14 mouse cellular contexts compared by ENCODE assay signal in the genomic region with DNA sequence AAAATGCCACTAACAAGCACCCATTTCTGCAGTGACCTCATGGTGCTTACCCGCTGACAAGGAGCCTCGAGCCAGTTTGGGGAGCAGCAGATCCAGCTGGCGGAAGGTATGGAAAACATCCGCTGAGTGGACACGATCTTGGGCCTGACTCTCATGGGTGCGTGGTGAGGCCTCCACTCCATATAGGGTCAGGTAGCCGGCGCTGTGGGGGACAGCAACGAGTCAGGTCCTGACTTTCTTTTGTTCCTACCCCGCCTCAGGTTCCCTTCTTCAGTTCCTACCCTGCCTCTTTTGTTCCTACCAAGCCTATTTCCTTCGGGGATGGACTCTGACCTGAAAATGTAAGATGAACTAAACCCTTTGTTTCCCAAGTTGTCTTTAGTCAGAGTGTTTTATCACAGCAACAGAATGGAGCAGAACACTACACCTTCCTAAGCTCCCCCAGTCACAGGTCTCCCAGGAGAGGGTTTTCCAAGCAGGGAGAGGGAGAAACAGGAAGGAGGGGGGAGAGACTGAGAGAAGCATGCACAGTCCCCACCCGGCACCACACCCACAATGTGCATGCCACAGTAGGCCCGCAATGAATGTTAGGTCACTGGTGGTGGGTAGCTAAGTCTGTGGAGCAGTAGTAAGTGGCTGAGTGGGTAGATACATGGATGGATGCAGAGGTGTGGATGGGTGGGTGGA. TPM values are rescaled to one million over a fixed set of nuclear protein-coding genes. Genes with fewer than 3 reads are reported as not detected.
DNase-seq lines count a peak whose midpoint lies in the region; ATAC-seq and TF ChIP-seq lines count a peak whose summit lies in the region.
"Had no signal": no experiment of that assay in that cellular context is flagged by ENCODE, and none has a peak within 500 bp of the region (broad histone marks: within the 10 kb centered on the region; RNA-seq: fewer than 3 reads in every experiment).

No protein-coding gene starts in this region.

- H3K9me3 ChIP-seq in limb, embryonic 13.5 days, result no peaks in the 10 kb centered on the region
- H3K9me3 ChIP-seq in limb, embryonic 10.5 days (replicated peaks), result no peaks in the 10 kb centered on the region
- H3K9me3 ChIP-seq in E14TG2a.4 (ENCODE audit: low read length), result no peaks in the 10 kb centered on the region
- no peaks in the 10 kb centered on the region for H3K9me3 ChIP-seq in forebrain, embryonic 10.5 days
- H3K9me3 ChIP-seq: embryonic facial prominence, embryonic 12.5 days; forebrain, embryonic 13.5 days; heart, embryonic 13.5 days; kidney, embryonic 15.5 days had no signal

- no peaks in the 10 kb centered on the region for H3K27me3 ChIP-seq in limb, embryonic 13.5 days
- H3K27me3 ChIP-seq in limb, embryonic 10.5 days (ENCODE audit: low read depth, poor library complexity, severe bottlenecking), result no peaks in the 10 kb centered on the region
- H3K27me3 ChIP-seq in E14TG2a.4 (ENCODE audit: insufficient read depth, low read length), result no peaks in the 10 kb centered on the region
- H3K27me3 ChIP-seq in forebrain, embryonic 10.5 days (ENCODE audit: poor library complexity, severe bottlenecking), result no peaks in the 10 kb centered on the region
- H3K27me3 ChIP-seq: embryonic facial prominence, embryonic 12.5 days; forebrain, embryonic 13.5 days; heart, embryonic 13.5 days; kidney, embryonic 15.5 days had no signal

- no peak overlapping the region for H3K4me3 ChIP-seq in limb, embryonic 13.5 days
- H3K4me3 ChIP-seq in limb, embryonic 10.5 days, result no peak overlapping the region
- H3K4me3 ChIP-seq in E14TG2a.4 (replicated peaks; ENCODE audit: low read length), result peak overlapping the region; percentile 84
- no peak overlapping the region for H3K4me3 ChIP-seq in forebrain, embryonic 10.5 days
- H3K4me3 ChIP-seq: embryonic facial prominence, embryonic 12.5 days; forebrain, embryonic 13.5 days; gastrocnemius, adult 2 months; heart, embryonic 13.5 days; kidney, embryonic 15.5 days had no signal

- ATAC-seq in limb, embryonic 13.5 days (ENCODE audit: low FRiP score, low read depth), result peak; percentile 25; the same call in 1 of the 2 replicates
- ATAC-seq: activated CD4-positive, CD25-positive, alpha-beta regulatory T cell, adult 4 months had no signal

- no peak for TF ChIP-seq CTCF in E14TG2a.4 (conservative IDR thresholded peaks at IDR 0.05; ENCODE audit: low read length)

- H3K9ac ChIP-seq in limb, embryonic 13.5 days, result no peak overlapping the region
- H3K9ac ChIP-seq: embryonic facial prominence, embryonic 12.5 days; forebrain, embryonic 13.5 days; heart, embryonic 13.5 days; kidney, embryonic 15.5 days had no signal

- H3K36me3 ChIP-seq in limb, embryonic 13.5 days, result peaks cover 42% of the 10 kb centered on the region
- H3K36me3 ChIP-seq in limb, embryonic 10.5 days, result peaks cover 61% of the 10 kb centered on the region
- peaks cover 47% of the 10 kb centered on the region for H3K36me3 ChIP-seq in E14TG2a.4 (ENCODE audit: insufficient read depth, low read length)
- peaks cover 42% of the 10 kb centered on the region for H3K36me3 ChIP-seq in forebrain, embryonic 10.5 days (replicated peaks)
- H3K36me3 ChIP-seq: kidney, embryonic 15.5 days had no signal

- no peak overlapping the region for H3K4me2 ChIP-seq in limb, embryonic 13.5 days (replicated peaks)
- H3K4me2 ChIP-seq: embryonic facial prominence, embryonic 12.5 days; forebrain, embryonic 13.5 days; heart, embryonic 13.5 days; kidney, embryonic 15.5 days had no signal

- 87% methylated on average over 13 of the region's 13 CpGs for WGBS in limb, embryonic 13.5 days
- WGBS in limb, embryonic 10.5 days, result 89% methylated on average over 13 of the region's 13 CpGs
- 86% methylated on average over 13 of the region's 13 CpGs for WGBS in forebrain, embryonic 10.5 days

- H3K27ac ChIP-seq in limb, embryonic 13.5 days, result no peak overlapping the region
- H3K27ac ChIP-seq in limb, embryonic 10.5 days, result no peak overlapping the region
- no peak overlapping the region for H3K27ac ChIP-seq in forebrain, embryonic 10.5 days
- H3K27ac ChIP-seq: embryonic facial prominence, embryonic 12.5 days; forebrain, embryonic 13.5 days; gastrocnemius, adult 2 months; heart, embryonic 13.5 days; hindbrain, postnatal 0 days; kidney, embryonic 15.5 days had no signal

- H3K4me1 ChIP-seq in limb, embryonic 13.5 days, result peaks cover 4% of the 10 kb centered on the region; the same call in 1 of the 2 replicates
- H3K4me1 ChIP-seq in limb, embryonic 10.5 days, result no peaks in the 10 kb centered on the region
- H3K4me1 ChIP-seq in E14TG2a.4 (replicated peaks; ENCODE audit: low read depth, low read length), result peaks cover 45% of the 10 kb centered on the region
- H3K4me1 ChIP-seq in forebrain, embryonic 10.5 days, result no peaks in the 10 kb centered on the region
- H3K4me1 ChIP-seq: embryonic facial prominence, embryonic 12.5 days; forebrain, embryonic 13.5 days; heart, embryonic 13.5 days had no signal

- no peak for DNase-seq in limb, embryonic 10.5 days (ENCODE audit: low spot score)
- DNase-seq in ES-CJ7 (ENCODE audit: low read depth, low spot score) (peak; percentile 71), R1 (ENCODE audit: low read depth, low spot score) (peak; percentile 70)
- DNase-seq in adrenal gland, postnatal 4 days (ENCODE audit: low spot score in 2 of 2), result no peak
- no peak for DNase-seq in forebrain, embryonic 10.5 days (ENCODE audit: extremely low spot score, low spot score)

RNA-seq across cellular contexts. Expression of gene Ptgis, which starts 19.1 kb away (rescaled TPM):
- polyA plus RNA-seq in limb, embryonic 13.5 days (2015; fragmentation: Nextera tagmentation; extraction: Ambion mirVana), result 27.2 and 30.5 TPM in 2 replicates
- polyA plus RNA-seq in limb, embryonic 10.5 days (2016; fragmentation: Nextera tagmentation; extraction: Ambion mirVana), result 15.6 and 17.6 TPM in 2 replicates
- 10 to 100 TPM; 21.5 to 22.3 TPM for total RNA-seq in adrenal gland, postnatal 4 days (2021)
- polyA plus RNA-seq in forebrain, embryonic 10.5 days (2016; fragmentation: Nextera tagmentation; extraction: Ambion mirVana), result 13.5 and 13.7 TPM in 2 replicates

RNA-seq across cellular contexts. Expression of gene Kcnb1, which starts 31.3 kb away (rescaled TPM):
- 0.84 and 1.0 TPM in 2 replicates for polyA plus RNA-seq in limb, embryonic 13.5 days (2015; fragmentation: Nextera tagmentation; extraction: Ambion mirVana)
- polyA plus RNA-seq in limb, embryonic 10.5 days (2016; fragmentation: Nextera tagmentation; extraction: Ambion mirVana), result 0.10 and 0.14 TPM in 2 replicates
- 10 to 100 TPM; 15.8 to 17.0 TPM for total RNA-seq in adrenal gland, postnatal 4 days (2021)
- polyA plus RNA-seq in forebrain, embryonic 10.5 days (2016; fragmentation: Nextera tagmentation; extraction: Ambion mirVana), result 0.71 and 0.93 TPM in 2 replicates

Comparison
In these comparisons a context has a peak if more than half of its experiments do, and no peak if none do; other contexts are left out.
1. DNase-seq: peak in ES-CJ7 (single experiment) and R1 (single experiment); none in limb, embryonic 10.5 days (single experiment), adrenal gland, postnatal 4 days (0 of 2) and forebrain, embryonic 10.5 days (single experiment).